Comparison of ENCODE assay signal across 10 mouse cellular contexts in genomic region chr5:21732177-21732911, GRCm38 (mm10). TPM values are rescaled to one million over a fixed set of nuclear protein-coding genes. Genes with fewer than 3 reads are reported as not detected.
DNase-seq lines count a peak whose midpoint lies in the region; ATAC-seq and TF ChIP-seq lines count a peak whose summit lies in the region.
"Had no signal": no experiment of that assay in that cellular context is flagged by ENCODE, and none has a peak within 500 bp of the region (broad histone marks: within the 10 kb centered on the region; RNA-seq: fewer than 3 reads in every experiment).

No protein-coding gene starts in this region.

- no peaks in the 10 kb centered on the region for H3K27me3 ChIP-seq in testis, adult 2 months (ENCODE audit: control insufficient read depth, insufficient read depth, low read length)
- no peaks in the 10 kb centered on the region for H3K27me3 ChIP-seq in midbrain, embryonic 11.5 days (ENCODE audit: control insufficient read depth, insufficient read depth, low read length)
- H3K27me3 ChIP-seq: liver, embryonic 12.5 days had no signal

- no peak overlapping the region for H3K4me3 ChIP-seq in testis, adult 2 months (ENCODE audit: control insufficient read depth, low read depth, low read length)
- no peak overlapping the region for H3K4me3 ChIP-seq in midbrain, embryonic 11.5 days (ENCODE audit: low read depth, low read length)
- H3K4me3 ChIP-seq: liver, embryonic 12.5 days had no signal

- peak; percentile 39 for DNase-seq in embryo, embryonic 10.5 days (ENCODE audit: low spot score)
- no peak for DNase-seq in embryo, embryonic 10 days (ENCODE audit: low spot score)
- no peak for DNase-seq in testis, postnatal 10 days (ENCODE audit: low spot score)
- DNase-seq in midbrain, embryonic 11.5 days (ENCODE audit: low spot score, missing footprints) = peak; percentile 94
- no peak for DNase-seq in left cerebral cortex, postnatal 36 days (ENCODE audit: low spot score in 2 of 2)
- DNase-seq in left cerebral cortex, adult 11 months (ENCODE audit: low spot score) = no peak
- DNase-seq in thymus, postnatal 36 days = no peak
- DNase-seq: spleen, adult 18-20 months had no signal

- no peak for TF ChIP-seq POLR2A in testis, adult 2 months (IDR thresholded peaks at IDR 0.05; ENCODE audit: control insufficient read depth, low read depth, low read length)

- no peaks in the 10 kb centered on the region for H3K36me3 ChIP-seq in testis, adult 2 months (ENCODE audit: control insufficient read depth, insufficient read depth, low read length)
- H3K36me3 ChIP-seq in midbrain, embryonic 11.5 days (ENCODE audit: control insufficient read depth, insufficient read depth, low read length) = no peaks in the 10 kb centered on the region
- H3K36me3 ChIP-seq: liver, embryonic 12.5 days had no signal

- 34% methylated on average over 3 of the region's 3 CpGs for WGBS in midbrain, embryonic 11.5 days

- peak; percentile 54 for ATAC-seq in midbrain, embryonic 11.5 days (ENCODE audit: low FRiP score)
- ATAC-seq: liver, embryonic 12.5 days had no signal

- H3K4me2 ChIP-seq in midbrain, embryonic 11.5 days = peak overlapping the region; percentile 13; the same call in 1 of the 2 replicates
- H3K4me2 ChIP-seq: liver, embryonic 12.5 days had no signal

- H3K27ac ChIP-seq in testis, adult 2 months (ENCODE audit: control insufficient read depth, insufficient read depth, low read depth, low read length) = peak overlapping the region; percentile 52; the same call in 1 of the 2 replicates
- peak overlapping the region; percentile 84 for H3K27ac ChIP-seq in midbrain, embryonic 11.5 days (ENCODE audit: low read depth, low read length)
- H3K27ac ChIP-seq: liver, embryonic 12.5 days had no signal

- intact Hi-C loops in left cerebral cortex, postnatal 36 days (cut with DNase I) = no loop called here

- TF ChIP-seq CTCF in testis, adult 2 months (IDR thresholded peaks at IDR 0.05; ENCODE audit: control insufficient read depth, insufficient read depth, insufficient replicate concordance, low read depth, low read length) = no peak

- H3K4me1 ChIP-seq in testis, adult 2 months (ENCODE audit: control insufficient read depth, insufficient read depth, low read length) = peaks cover 10% of the 10 kb centered on the region
- H3K4me1 ChIP-seq in midbrain, embryonic 11.5 days (ENCODE audit: control insufficient read depth, insufficient read depth, low read length) = peaks cover 22% of the 10 kb centered on the region

- peak overlapping the region; percentile 6; the same call in 1 of the 2 replicates for H3K9ac ChIP-seq in midbrain, embryonic 11.5 days (ENCODE audit: low read length)
- H3K9ac ChIP-seq: liver, embryonic 12.5 days had no signal

- no peaks in the 10 kb centered on the region for H3K9me3 ChIP-seq in midbrain, embryonic 11.5 days (ENCODE audit: control insufficient read depth, low read length)
- H3K9me3 ChIP-seq: liver, embryonic 12.5 days had no signal

RNA-seq across cellular contexts. Expression of gene Pmpcb, which starts 4.6 kb away (rescaled TPM):
- 78.0 and 86.0 TPM in 2 replicates for polyA plus RNA-seq in testis, adult 2 months (2012; rRNA removed)
- 106 and 115 TPM in 2 replicates for polyA plus RNA-seq in midbrain, embryonic 11.5 days (2014; fragmentation: Nextera tagmentation; extraction: Ambion mirVana)
- 10 to 100 TPM; 58.6 to 71.4 TPM for total RNA-seq in left cerebral cortex, postnatal 36 days (2021)

RNA-seq across cellular contexts. Expression of gene Napepld, which starts 31.1 kb away (rescaled TPM):
- polyA plus RNA-seq in testis, adult 2 months (2012; rRNA removed) = 13.5 and 14.4 TPM in 2 replicates
- 17.0 and 17.1 TPM in 2 replicates for polyA plus RNA-seq in midbrain, embryonic 11.5 days (2014; fragmentation: Nextera tagmentation; extraction: Ambion mirVana)
- 10 to 100 TPM; 11.6 to 15.4 TPM for total RNA-seq in left cerebral cortex, postnatal 36 days (2021)

RNA-seq across cellular contexts. Expression of gene Dnajc2, which starts 52.7 kb away (rescaled TPM):
- polyA plus RNA-seq in testis, adult 2 months (2012; rRNA removed) = 52.7 and 53.3 TPM in 2 replicates
- 103 and 109 TPM in 2 replicates for polyA plus RNA-seq in midbrain, embryonic 11.5 days (2014; fragmentation: Nextera tagmentation; extraction: Ambion mirVana)
- 10 to 100 TPM; 29.6 to 31.8 TPM for total RNA-seq in left cerebral cortex, postnatal 36 days (2021)

RNA-seq across cellular contexts. Expression of gene Psmc2, which starts 52.7 kb away (rescaled TPM):
- 169 and 174 TPM in 2 replicates for polyA plus RNA-seq in testis, adult 2 months (2012; rRNA removed)
- polyA plus RNA-seq in midbrain, embryonic 11.5 days (2014; fragmentation: Nextera tagmentation; extraction: Ambion mirVana) = 253 and 272 TPM in 2 replicates
- 100 to 1,000 TPM; 108 to 111 TPM for total RNA-seq in left cerebral cortex, postnatal 36 days (2021)

Comparison
In these comparisons a context has a peak if more than half of its experiments do, and no peak if none do; other contexts are left out.
1. DNase-seq: peak in embryo, embryonic 10.5 days (single experiment) and midbrain, embryonic 11.5 days (single experiment); none in embryo, embryonic 10 days (single experiment), testis, postnatal 10 days (single experiment), left cerebral cortex, postnatal 36 days (0 of 2), left cerebral cortex, adult 11 months (single experiment) and thymus, postnatal 36 days (0 of 2).